Mouse (Mus musculus): Measurements from ENCODE around the gene Mettl18. TPM values are rescaled to one million over a fixed set of nuclear protein-coding genes. Genes with fewer than 3 reads are reported as not detected.
"Not testable (repeated sequence)": the region's sequence is repeated elsewhere in the genome, so short reads cannot be mapped to it uniquely, and the experiment has no call there.

Gene Mettl18
- polyA plus RNA-seq, 1 experiment = 0.92 TPM

DNA sequence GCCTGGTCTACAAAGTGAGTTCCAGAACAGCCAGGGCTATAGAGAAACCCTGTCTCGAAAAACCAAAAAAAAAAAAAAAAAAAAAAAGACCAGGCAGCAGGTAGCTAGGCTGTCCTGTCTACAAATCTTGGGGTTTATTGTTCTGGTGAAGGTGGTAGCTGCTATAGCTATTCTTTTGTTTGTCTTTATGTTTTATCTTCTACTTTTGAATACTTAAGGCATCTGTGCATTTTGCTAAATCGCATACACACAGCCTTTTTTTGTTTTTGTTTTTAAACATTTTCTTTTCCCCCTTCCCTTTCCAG, 872 bp downstream of the Mettl18 start:
- WGBS = 90% methylated on average over 1 of the region's 2 CpGs
- no peaks in the 10 kb centered on the region; the same call in 1 of the 2 replicates for H3K4me1 ChIP-seq (ENCODE audit: control insufficient read depth, insufficient read depth, low read length)
- H3K4me3 ChIP-seq (replicated peaks; ENCODE audit: extremely low read depth, low read depth, low read length) = no peak overlapping the region
- no peak for DNase-seq
- TF ChIP-seq POLR2A (IDR thresholded peaks at IDR 0.05; ENCODE audit: borderline replicate concordance, extremely low read depth, low read depth, low read length) (no peak), CTCF (IDR thresholded peaks at IDR 0.05; ENCODE audit: insufficient read depth, low read length) (no peak)

DNA sequence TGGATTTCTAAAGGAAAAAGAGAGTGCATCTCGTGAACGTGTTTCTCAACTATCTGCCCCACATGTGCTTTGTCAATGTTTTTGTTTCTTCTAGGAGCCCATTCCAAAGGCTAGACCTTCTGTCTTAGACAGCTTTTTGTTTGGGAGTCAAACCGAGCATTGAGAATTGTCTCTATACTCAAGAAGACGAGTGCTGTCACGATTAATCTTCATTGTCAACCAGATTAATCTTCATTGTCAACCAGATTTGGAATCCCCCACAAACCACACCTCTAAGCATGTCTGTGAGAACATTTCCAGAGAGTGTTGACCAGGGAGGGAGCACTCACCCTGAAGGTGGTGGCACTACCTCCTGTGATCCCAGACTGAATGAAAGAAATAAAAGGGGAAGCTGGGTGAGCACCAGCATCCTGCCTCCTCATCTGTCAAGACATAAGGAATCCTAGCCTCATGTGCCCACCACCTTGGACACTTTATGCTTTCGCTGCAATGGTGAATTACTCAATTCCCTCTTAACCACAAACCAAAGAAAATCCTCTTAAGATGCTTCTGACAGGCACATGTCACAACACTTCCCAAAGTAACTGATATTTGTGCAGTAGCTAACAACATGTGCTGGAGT, 7.3 kb downstream of the Mettl18 start:
- no peak for DNase-seq
- 73% methylated on average over 6 of the region's 6 CpGs for WGBS
- Histone ChIP-seq H3K4me3 (replicated peaks; ENCODE audit: extremely low read depth, low read depth, low read length) (no peak overlapping the region), H3K4me1 (ENCODE audit: control insufficient read depth, insufficient read depth, low read length) (no peaks in the 10 kb centered on the region)
- TF ChIP-seq POLR2A (IDR thresholded peaks at IDR 0.05; ENCODE audit: borderline replicate concordance, extremely low read depth, low read depth, low read length) (no peak), CTCF (IDR thresholded peaks at IDR 0.05; ENCODE audit: insufficient read depth, low read length) (no peak)

DNA sequence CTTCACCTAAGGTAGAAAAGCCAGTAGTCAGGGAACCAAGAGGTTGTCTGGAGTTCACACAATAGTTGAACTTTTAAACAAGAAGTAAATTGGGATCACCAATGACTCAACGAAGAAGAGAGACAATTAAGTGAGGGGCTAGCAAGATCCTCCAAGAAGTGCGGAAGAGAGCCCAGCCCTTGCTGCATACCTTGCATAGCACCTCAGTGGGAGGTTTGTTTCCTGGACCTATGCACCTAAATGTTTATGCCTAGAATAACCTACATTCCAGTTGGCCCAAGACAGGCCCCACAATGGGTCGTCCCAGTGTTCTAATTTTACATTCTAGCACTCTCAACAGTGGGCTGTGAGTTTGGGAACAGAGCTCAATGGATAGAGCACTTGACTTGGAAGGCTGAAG, 9.6 kb downstream of the Mettl18 start:
- WGBS = 70% methylated on average over 3 of the region's 3 CpGs
- no peaks in the 10 kb centered on the region for H3K4me1 ChIP-seq (ENCODE audit: control insufficient read depth, insufficient read depth, low read length)
- TF ChIP-seq CTCF (IDR thresholded peaks at IDR 0.05; ENCODE audit: insufficient read depth, low read length) = no peak
- TF ChIP-seq POLR2A (IDR thresholded peaks at IDR 0.05; ENCODE audit: borderline replicate concordance, extremely low read depth, low read depth, low read length) = no peak
- no peak overlapping the region for H3K4me3 ChIP-seq (replicated peaks; ENCODE audit: extremely low read depth, low read depth, low read length)
- no peak for DNase-seq

DNA sequence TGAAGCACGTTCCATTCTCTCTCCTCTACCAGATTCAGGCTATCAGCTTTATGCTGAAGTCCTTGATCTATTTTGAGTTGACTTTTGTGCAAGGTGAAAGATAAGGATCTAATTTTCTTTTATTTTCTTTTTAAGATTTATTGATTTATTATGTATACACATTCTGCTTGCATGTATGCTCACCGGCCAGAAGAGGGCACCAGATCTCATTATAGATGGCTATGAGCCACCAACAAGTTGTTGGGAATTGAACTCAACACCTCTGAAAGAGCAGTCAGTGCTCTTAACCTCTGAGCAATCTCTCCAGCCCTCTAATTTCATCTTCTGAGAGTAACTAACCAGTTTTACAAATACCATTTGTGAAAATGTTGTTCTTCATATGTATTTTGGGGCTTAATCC, 14.5 kb downstream of the Mettl18 start:
- 45% methylated on average over 2 of the region's 2 CpGs for WGBS

DNA sequence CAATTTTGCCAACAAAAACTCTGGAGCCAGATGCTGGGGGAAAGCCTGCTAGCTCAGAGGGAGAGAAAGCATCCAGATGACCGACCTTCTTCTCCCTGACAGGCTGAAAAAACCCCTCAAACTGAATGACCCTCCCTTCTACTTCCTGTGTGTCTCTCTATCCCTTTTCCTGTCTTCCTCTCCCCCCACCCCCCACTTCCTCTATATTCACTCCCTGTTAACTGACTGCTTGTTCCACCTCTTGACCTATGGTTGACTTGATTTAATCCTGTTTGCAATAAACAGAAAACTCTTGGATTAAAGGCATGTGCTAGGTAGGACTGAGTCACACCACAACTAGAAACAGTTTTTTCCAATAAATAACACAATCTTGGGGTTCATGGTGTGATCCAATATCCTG, 19.9 kb downstream of the Mettl18 start:
- no peaks in the 10 kb centered on the region for H3K4me1 ChIP-seq (ENCODE audit: control insufficient read depth, insufficient read depth, low read length)
- 45% methylated on average over 1 of the region's 1 CpGs for WGBS
- no peak for TF ChIP-seq CTCF (IDR thresholded peaks at IDR 0.05; ENCODE audit: insufficient read depth, low read length)
- no peak for TF ChIP-seq POLR2A (IDR thresholded peaks at IDR 0.05; ENCODE audit: borderline replicate concordance, extremely low read depth, low read depth, low read length)
- DNase-seq = no peak
- no peak overlapping the region for H3K4me3 ChIP-seq (replicated peaks; ENCODE audit: extremely low read depth, low read depth, low read length)

More for the DNA sequence above, 14.5 kb downstream of the Mettl18 start:
- DNase-seq = no peak
- Histone ChIP-seq H3K4me3 (replicated peaks; ENCODE audit: extremely low read depth, low read depth, low read length) (no peak overlapping the region), H3K4me1 (ENCODE audit: control insufficient read depth, insufficient read depth, low read length) (no peaks in the 10 kb centered on the region)
- TF ChIP-seq CTCF (IDR thresholded peaks at IDR 0.05; ENCODE audit: insufficient read depth, low read length) (0 out of 2 replicates have a peak, but pooled peaks have one; percentile 14), POLR2A (IDR thresholded peaks at IDR 0.05; ENCODE audit: borderline replicate concordance, extremely low read depth, low read depth, low read length) (no peak)

DNA sequence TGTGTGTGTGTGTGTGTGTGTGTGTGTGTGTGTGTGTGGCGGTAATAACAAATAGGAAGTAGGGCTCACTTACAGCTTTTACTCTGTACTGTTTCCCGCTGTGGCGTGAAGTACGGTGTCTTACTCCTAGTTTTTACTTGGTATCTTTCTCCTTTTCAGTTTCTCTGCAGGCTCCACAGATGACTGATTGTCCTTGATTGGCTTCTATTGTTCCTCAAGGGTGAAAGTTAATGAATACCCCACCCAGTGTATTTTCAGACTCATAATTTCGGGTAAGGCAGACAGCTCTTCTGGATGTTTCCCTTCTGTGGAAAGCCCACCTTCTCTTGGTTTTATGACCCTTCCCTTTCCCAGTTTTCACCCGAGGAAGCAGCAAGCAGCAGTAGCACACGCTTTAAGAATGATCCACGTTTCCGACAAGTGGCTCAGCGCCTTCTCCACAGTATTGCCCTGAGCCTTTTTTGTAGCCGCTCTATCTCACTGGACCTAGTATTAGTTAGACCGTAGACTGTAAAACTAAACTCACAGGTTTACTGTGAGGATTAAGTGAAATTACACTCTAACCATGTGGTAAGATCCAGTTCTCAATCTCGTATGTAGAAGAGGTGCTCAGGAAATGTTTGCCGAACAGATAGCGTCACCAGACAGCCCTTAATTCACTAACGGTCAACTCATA, 23.7 kb downstream of the Mettl18 start:
- TF ChIP-seq POLR2A (IDR thresholded peaks at IDR 0.05; ENCODE audit: borderline replicate concordance, extremely low read depth, low read depth, low read length) = no peak
- no peak for TF ChIP-seq CTCF (IDR thresholded peaks at IDR 0.05; ENCODE audit: insufficient read depth, low read length)
- 76% methylated on average over 16 of the region's 16 CpGs for WGBS
- no peaks in the 10 kb centered on the region for H3K4me1 ChIP-seq (ENCODE audit: control insufficient read depth, insufficient read depth, low read length)
- DNase-seq = no peak
- H3K4me3 ChIP-seq (replicated peaks; ENCODE audit: extremely low read depth, low read depth, low read length) = no peak overlapping the region

DNA sequence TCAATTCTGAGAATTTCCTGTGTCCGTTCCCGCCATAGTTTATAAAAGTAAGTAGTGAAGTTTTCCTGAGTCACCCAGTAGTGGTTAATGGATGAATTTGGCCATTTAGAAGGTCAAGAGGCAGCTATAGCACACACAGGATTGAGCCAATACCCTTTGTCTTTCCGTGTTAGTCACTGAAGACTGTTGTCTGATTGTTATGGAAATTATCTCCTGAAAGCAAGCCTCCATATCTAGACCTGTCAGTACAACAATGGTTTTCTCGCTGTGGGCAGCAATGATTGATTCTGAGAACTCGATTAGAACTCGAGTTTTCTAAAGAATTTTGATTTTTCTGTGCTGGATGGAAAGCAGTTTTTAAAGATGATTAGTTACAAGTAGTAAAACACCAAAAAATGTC, 25.1 kb downstream of the Mettl18 start:
- H3K4me3 ChIP-seq (replicated peaks; ENCODE audit: extremely low read depth, low read depth, low read length) = no peak overlapping the region
- WGBS = 48% methylated on average over 6 of the region's 6 CpGs
- TF ChIP-seq POLR2A (IDR thresholded peaks at IDR 0.05; ENCODE audit: borderline replicate concordance, extremely low read depth, low read depth, low read length) (no peak), CTCF (IDR thresholded peaks at IDR 0.05; ENCODE audit: insufficient read depth, low read length) (no peak)
- no peak for DNase-seq
- H3K4me1 ChIP-seq (ENCODE audit: control insufficient read depth, insufficient read depth, low read length) = no peaks in the 10 kb centered on the region

DNA sequence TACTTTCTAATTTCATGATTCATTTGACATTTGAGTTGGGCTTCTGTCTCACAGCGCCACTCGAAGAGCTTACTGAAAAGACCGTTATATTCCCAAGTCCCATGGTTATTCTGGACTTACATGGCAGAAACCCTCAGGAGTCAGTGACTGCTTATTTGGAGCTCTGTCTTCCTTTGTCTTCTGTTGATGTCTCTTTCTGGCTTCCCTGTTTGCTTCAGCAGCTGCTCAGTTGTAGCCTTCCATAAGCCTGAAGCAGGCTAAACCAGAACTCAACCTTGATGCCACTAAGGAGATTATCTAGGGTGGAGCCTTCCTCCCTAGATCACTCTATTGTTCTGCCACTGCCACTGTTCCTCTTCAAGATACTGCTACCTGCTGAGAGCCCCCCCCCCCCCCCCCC, 26.1 kb downstream of the Mettl18 start:
- DNase-seq; H3K4me1 ChIP-seq (ENCODE audit: control insufficient read depth, insufficient read depth, low read length); H3K4me3 ChIP-seq (replicated peaks; ENCODE audit: extremely low read depth, low read depth, low read length): not testable (repeated sequence)
- WGBS = 85% methylated on average over 3 of the region's 3 CpGs

DNA sequence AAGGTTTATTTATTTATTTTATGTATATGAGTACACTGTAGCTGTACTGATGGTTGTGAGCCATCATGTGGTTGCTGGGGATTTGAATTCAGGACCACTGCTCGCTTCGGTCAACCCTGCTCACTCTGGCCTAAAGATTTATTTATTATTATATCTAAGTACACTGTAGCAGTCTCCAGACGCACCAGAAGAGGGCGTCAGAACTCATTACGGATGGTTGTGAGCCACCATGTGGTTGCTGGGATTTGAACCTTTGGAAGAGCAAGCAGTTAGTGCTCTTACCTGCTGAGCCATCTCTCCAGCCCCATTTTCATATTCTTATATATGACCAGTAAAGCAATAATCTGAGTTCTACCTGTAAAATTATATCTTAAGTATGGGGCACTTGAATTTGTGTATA, 27.4 kb downstream of the Mettl18 start:
- 80% methylated on average over 5 of the region's 5 CpGs for WGBS
- not testable (repeated sequence) for DNase-seq; H3K4me3 ChIP-seq (replicated peaks; ENCODE audit: extremely low read depth, low read depth, low read length); H3K4me1 ChIP-seq (ENCODE audit: control insufficient read depth, insufficient read depth, low read length)

DNA sequence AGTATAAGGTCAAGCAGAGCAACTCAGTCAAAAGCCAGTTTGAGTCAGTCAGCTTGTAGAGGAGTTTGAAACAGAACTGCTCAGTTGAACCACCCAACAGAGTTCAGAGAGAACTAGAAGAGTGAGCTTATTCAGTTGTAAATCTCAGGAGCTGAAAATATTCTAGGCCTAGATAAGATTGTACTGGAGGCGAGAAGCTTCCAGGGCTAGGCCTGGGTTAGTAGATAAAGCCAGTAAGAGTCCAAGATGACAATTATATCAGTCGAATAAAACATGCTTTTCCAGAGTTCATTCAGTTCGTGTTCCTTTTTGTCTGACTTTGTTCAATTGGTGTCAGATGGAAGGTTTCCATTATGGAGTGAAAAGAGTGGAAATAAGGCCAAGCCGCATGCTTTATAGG, 31.0 kb downstream of the Mettl18 start:
- 86% methylated on average over 4 of the region's 4 CpGs for WGBS
- Histone ChIP-seq H3K4me1 (ENCODE audit: control insufficient read depth, insufficient read depth, low read length) (no peaks in the 10 kb centered on the region), H3K4me3 (replicated peaks; ENCODE audit: extremely low read depth, low read depth, low read length) (no peak overlapping the region)
- no peak for TF ChIP-seq POLR2A (IDR thresholded peaks at IDR 0.05; ENCODE audit: borderline replicate concordance, extremely low read depth, low read depth, low read length)
- no peak for TF ChIP-seq CTCF (IDR thresholded peaks at IDR 0.05; ENCODE audit: insufficient read depth, low read length)
- DNase-seq = no peak
